Mouse (Mus musculus) right cerebral cortex, postnatal 4 days (tissue): ENCODE results near the gene Slc9a8.
A peak's percentile ranks its signal among the peaks of the same experiment; 100 is the strongest.

Experiments used
- DNase-seq: peaks from one replicate; pipeline ENCODE4 v3.0.0-alpha.2; 2022

Gene Slc9a8

GRCm38 (mm10) chr2:167417048-167417447 lies 4.5 kb upstream of the Slc9a8 start:
- DNase-seq, result no peak

- peak; percentile 77 for DNase-seq
These were observed 3.8 kb upstream of the Slc9a8 start for GRCm38 (mm10) chr2:167417694-167418093.

GRCm38 (mm10) chr2:167419204-167419603 lies 2.3 kb upstream of the Slc9a8 start:
- peak; percentile 73 for DNase-seq

DNA sequence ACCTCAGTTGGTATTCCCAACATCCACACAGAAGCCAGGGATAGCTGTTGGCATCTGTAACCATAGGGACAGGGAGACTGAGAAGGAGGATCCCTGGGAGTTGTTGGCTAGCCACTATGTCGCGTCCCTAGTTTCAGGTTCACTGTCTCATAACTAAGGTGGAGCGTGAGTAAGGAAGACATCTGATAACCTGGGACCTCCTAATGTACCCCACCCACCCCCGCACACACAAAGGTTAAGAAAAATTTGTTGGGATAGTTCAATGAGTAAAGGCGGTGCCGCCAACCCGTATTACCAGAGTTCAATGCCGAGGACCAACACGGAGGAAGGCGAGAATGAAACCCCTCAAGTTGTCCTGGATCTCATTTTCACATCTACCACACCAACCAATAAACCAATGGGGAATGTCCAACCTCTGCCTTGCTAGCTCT lies 686 bp upstream of the Slc9a8 start:
- no peak for DNase-seq

DNA sequence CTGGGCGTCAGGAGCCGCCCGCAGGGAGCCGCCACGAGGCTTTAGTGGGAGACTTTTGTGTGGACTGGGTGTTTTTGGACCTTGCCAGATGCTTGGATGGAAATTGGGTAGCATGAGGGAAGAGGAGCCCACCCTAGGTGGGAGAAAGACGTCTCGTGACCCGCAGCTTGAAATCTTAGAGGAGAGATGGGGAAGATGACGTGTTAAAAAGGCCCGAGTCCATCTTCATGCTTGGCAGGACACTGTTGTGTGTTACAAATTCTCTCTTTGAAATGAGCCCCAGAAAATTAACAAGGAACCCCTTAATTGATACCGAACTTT lies 598 bp downstream of the Slc9a8 start:
- no peak for DNase-seq

- DNase-seq, result no peak
These were observed 1.6 kb downstream of the Slc9a8 start for GRCm38 (mm10) chr2:167423031-167423611.

DNA sequence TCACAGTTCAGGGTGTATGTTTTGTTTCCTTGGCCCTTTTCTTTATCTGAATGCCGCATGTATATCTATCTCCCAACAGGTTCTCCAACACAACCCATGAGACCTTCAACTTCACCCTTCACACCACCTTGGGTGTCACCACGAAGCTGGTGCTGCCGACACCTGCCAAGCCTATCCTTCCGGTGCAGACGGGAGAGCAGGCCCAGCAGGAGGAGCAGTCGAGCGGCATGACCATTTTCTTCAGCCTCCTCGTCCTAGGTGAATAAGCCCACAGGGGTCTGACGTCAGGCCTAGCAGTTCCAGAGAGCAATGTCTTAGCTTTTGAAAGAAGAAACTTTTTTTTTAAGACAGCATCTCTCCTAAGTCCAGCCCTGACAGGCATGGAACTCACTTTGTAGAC lies 2.5 kb downstream of the Slc9a8 start:
- DNase-seq, result no peak

- no peak for DNase-seq
These were observed 3.0 kb downstream of the Slc9a8 start for GRCm38 (mm10) chr2:167424516-167424915.

DNA sequence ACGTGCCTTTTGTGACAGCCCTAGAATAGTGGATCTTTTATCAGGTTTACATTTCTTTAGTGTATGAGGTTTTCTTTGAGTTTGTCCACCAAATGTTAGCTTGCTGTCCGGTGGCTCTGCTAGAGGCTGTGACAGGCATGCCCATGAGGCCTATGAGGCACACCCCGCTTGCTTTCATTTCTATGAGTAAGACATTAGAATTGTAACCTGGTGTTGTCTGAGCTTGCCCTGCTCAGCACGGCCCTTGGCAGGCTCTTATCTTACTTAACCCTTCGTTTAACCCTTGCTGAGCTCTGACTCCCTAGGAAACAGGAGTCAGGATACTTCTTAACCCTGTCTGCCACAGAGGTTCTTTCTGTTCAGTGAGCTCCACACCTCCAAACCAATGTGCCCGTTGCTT lies 3.9 kb downstream of the Slc9a8 start:
- DNase-seq, result no peak

- DNase-seq, result no peak
These were observed 8.1 kb downstream of the Slc9a8 start for GRCm38 (mm10) chr2:167429596-167429995.

DNA sequence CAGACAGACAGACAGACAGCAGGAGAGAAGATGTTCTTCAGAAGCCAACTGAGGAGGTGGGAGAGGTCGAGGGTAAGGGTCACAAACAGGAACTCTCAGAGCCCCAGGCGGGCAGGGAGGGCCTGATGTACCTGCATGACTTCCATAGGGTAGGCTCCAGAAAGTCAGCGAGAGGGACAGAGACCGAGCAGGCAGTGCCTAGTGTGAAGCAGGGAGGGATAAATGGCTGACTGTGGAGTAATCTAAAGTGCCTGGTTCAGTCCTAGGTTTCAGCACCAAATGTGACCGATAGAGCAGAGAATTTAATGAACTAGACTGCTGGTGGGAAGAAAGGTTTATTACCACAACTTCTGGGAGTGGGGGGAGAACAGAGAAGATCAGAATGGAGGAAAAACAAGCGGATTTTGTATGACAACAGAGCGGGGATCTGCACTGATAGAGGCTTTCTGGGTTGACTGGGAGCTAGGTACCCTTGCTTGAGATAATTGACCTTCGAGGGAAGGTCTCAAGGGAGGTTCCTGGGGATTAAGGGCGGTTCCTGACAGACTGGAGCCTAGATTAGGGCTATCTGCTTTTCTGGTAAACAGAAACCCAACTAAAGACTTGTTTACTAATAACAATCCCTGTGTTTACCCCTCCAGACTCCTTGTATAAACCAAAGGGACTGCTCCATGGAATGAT lies 9.4 kb downstream of the Slc9a8 start:
- no peak for DNase-seq

- DNase-seq, result no peak
These were observed 9.9 kb downstream of the Slc9a8 start for GRCm38 (mm10) chr2:167431418-167431776.

DNA sequence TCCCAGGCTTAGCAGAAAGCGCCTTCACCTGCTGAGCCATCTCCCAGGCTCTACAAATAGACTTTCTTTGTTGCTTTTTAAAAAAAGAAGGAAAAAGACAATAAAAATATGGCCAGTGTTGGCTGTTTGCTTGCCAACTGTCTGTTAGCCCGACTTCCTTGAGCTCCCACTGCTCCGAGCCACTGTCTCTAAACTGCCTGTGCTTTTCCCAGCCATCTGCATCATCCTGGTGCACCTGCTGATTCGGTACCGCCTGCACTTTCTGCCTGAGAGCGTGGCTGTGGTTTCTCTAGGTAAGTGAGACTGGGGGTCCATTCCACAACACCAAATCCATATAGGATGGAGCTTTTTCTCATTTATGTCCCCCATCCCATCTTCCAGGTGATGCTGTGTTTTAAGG lies 13.1 kb downstream of the Slc9a8 start:
- DNase-seq, result no peak

- no peak for DNase-seq
These were observed 14.1 kb downstream of the Slc9a8 start for GRCm38 (mm10) chr2:167435631-167436030.

DNA sequence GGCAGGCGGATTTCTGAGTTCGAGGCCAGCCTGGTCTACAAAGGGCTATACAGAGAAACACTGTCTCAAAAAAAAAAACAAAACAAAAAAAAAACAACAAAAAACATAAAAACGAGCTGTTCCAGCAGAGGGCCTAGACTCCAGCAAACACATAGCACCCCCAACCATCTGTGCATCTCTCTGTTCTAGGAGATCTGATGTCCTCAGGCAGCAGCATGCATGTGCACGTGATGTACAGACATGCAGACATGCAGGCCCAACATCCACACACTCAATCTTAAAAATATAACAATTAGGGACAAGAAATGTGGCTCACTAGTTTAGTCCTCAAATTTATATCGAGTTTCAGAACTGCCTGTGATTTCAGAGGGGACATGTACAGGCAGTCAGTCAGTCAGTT lies 14.9 kb downstream of the Slc9a8 start:
- no peak for DNase-seq

GRCm38 (mm10) chr2:167439422-167439821 lies 17.9 kb downstream of the Slc9a8 start:
- no peak for DNase-seq

- no peak for DNase-seq
These were observed 22.1 kb downstream of the Slc9a8 start for GRCm38 (mm10) chr2:167443411-167444193.

DNA sequence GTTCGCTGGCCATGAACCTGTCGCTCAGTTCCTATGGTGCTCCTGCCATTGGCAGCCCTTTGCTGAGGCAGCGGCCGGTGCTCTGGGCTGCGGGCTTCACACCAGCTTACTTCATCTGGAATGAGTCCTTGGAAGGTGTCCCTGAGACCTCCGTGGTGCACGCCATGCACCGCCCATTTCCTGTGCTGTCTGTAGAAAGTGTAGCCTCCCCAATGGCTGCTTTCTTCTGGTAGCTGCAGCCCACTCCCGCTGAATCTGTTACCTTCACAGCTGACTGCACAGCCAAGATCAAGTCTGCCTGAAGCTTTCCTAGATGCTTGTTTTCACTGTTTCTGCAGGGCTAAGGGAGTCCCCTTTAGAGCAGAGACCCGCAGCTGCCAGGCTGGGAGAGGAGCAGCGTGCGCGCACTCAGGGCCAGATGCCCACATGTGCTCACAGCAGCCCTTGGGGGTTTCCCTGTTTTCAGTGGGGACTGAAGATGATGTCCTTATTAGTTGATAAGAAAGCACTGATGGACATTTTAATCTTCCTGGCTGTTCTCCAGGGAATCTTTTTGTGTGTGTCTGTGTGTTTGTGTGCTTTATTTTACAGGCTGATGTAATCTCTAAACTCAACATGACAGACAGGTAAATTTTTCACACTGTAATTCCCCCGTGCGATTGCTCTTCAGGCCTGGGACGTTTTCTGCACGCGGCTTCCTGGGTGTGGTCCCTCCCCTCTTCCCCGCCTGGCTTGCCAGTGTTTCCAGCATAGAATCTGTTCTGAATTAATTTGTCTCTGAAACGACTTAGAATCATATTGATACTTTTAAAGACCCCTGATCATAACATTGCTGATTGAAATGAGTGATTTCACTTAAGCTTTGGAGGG lies 24.6 kb downstream of the Slc9a8 start:
- no peak for DNase-seq

DNA sequence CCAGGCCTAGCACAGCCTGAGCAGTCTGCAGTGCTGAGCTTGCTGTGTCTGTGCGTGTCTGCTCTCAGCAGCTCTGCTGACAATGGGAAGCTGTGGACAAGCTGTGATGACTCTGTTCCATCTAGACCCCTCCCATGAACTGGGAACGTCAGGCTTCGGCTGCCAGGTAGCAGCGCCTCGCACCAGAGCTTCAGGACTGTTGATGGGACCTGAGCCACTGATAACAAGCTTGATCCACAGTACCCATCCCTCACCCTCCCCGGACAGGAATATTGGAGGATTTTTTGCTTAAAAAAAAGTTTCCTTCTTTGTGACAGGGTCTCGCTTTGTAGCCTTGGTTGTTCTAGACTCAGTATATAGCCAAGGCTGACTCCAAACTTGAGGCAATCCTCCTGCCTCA lies 25.7 kb downstream of the Slc9a8 start:
- DNase-seq, result no peak

DNA sequence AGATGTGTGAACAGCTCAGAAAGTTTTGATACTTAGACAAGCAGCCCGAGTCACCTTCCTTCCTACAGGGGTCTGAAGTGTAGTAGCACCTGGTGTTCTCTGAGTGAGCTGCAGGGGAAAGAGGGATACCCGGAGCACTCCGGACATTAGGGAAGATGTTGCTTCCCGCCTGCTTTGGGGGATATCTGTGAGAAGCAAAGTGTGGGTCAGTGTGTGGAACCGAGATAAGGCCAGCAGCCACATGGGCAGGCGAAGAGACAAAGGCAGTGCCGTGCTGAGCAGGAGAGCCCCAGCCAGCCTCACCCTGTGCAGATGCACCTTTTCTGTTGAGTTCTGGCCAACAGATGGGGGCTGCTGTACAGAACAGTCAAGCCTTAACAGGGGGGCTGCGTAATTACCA lies 26.1 kb downstream of the Slc9a8 start:
- DNase-seq, result no peak

- DNase-seq, result no peak
These were observed 28.1 kb downstream of the Slc9a8 start for GRCm38 (mm10) chr2:167449331-167450275.

DNA sequence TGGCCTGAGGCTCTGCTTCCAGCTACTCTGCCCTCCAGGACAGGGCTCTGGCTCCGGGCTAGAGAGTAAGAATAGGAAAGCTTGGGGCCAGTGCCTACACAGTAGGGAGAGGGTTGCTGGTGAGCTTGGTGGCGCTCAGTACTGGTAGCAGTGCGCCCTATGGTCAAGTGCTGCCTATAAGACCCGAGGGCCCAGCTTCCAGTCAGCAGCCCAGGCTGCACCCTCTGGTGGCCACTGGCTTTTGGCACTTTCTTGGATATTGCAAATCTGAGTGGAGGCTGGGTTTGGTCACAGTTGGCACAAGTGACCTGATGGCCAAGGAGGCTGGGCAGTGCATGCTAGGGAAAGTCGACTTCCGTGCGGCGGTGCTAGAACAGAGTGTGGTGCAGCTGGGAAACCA lies 29.1 kb downstream of the Slc9a8 start:
- no peak for DNase-seq
